Mouse (Mus musculus): ENCODE results near the gene Ermard. TPM values are rescaled to one million over a fixed set of nuclear protein-coding genes. Genes with fewer than 3 reads are reported as not detected.
A peak's percentile ranks its signal among the peaks of the same experiment; 100 is the strongest.

Ermard gene
- polyA plus RNA-seq, 1 experiment = 151 TPM

- peak overlapping the region; percentile 5; the same call in 1 of the 2 replicates for H3K27ac ChIP-seq (ENCODE audit: insufficient read depth, low read depth, low read length)
- no peak overlapping the region for H3K4me3 ChIP-seq (ENCODE audit: insufficient read depth, low read length)
- TF ChIP-seq POLR2A (IDR thresholded peaks at IDR 0.05; ENCODE audit: borderline replicate concordance, low read depth, low read length) = no peak
- TF ChIP-seq CTCF (IDR thresholded peaks at IDR 0.05; ENCODE audit: low read depth, low read length) = no peak
- H3K4me1 ChIP-seq (ENCODE audit: control insufficient read depth, insufficient read depth, low read length) = peaks cover 34% of the 10 kb centered on the region
These were observed 27.2 kb downstream of the Ermard start for GRCm38 (mm10) chr17:15068040-15068792.

GRCm38 (mm10) chr17:15069124-15069523 is 28.1 kb downstream of the Ermard start:
- Histone ChIP-seq H3K4me1 (ENCODE audit: control insufficient read depth, insufficient read depth, low read length) (peaks cover 34% of the 10 kb centered on the region), H3K4me3 (ENCODE audit: insufficient read depth, low read length) (no peak overlapping the region), H3K27ac (ENCODE audit: insufficient read depth, low read depth, low read length) (no peak overlapping the region)
- TF ChIP-seq POLR2A (IDR thresholded peaks at IDR 0.05; ENCODE audit: borderline replicate concordance, low read depth, low read length) (no peak), CTCF (IDR thresholded peaks at IDR 0.05; ENCODE audit: low read depth, low read length) (no peak)

- TF ChIP-seq CTCF (IDR thresholded peaks at IDR 0.05; ENCODE audit: low read depth, low read length) (no peak), POLR2A (IDR thresholded peaks at IDR 0.05; ENCODE audit: borderline replicate concordance, low read depth, low read length) (no peak)
- peaks cover 21% of the 10 kb centered on the region for H3K4me1 ChIP-seq (ENCODE audit: control insufficient read depth, insufficient read depth, low read length)
- H3K4me3 ChIP-seq (ENCODE audit: insufficient read depth, low read length) = no peak overlapping the region
- no peak overlapping the region for H3K27ac ChIP-seq (ENCODE audit: insufficient read depth, low read depth, low read length)
These were observed 31.2 kb downstream of the Ermard start for GRCm38 (mm10) chr17:15072211-15072610.

- Histone ChIP-seq H3K4me3 (ENCODE audit: insufficient read depth, low read length) (no peak overlapping the region), H3K4me1 (ENCODE audit: control insufficient read depth, insufficient read depth, low read length) (no peaks in the 10 kb centered on the region), H3K27ac (ENCODE audit: insufficient read depth, low read depth, low read length) (no peak overlapping the region)
- no peak for TF ChIP-seq CTCF (IDR thresholded peaks at IDR 0.05; ENCODE audit: low read depth, low read length)
- no peak for TF ChIP-seq POLR2A (IDR thresholded peaks at IDR 0.05; ENCODE audit: borderline replicate concordance, low read depth, low read length)
These were observed 34.0 kb downstream of the Ermard start for GRCm38 (mm10) chr17:15075033-15075432.

- TF ChIP-seq CTCF (IDR thresholded peaks at IDR 0.05; ENCODE audit: low read depth, low read length) (no peak), POLR2A (IDR thresholded peaks at IDR 0.05; ENCODE audit: borderline replicate concordance, low read depth, low read length) (no peak)
These were observed 36.5 kb downstream of the Ermard start for GRCm38 (mm10) chr17:15077536-15077935.

GRCm38 (mm10) chr17:15084226-15084848 is 43.3 kb downstream of the Ermard start:
- Histone ChIP-seq H3K4me3 (ENCODE audit: insufficient read depth, low read length) (no peak overlapping the region), H3K27ac (ENCODE audit: insufficient read depth, low read depth, low read length) (no peak overlapping the region), H3K4me1 (ENCODE audit: control insufficient read depth, insufficient read depth, low read length) (no peaks in the 10 kb centered on the region)
- TF ChIP-seq POLR2A (IDR thresholded peaks at IDR 0.05; ENCODE audit: borderline replicate concordance, low read depth, low read length) (no peak), CTCF (IDR thresholded peaks at IDR 0.05; ENCODE audit: low read depth, low read length) (no peak)

More at GRCm38 (mm10) chr17:15077536-15077935, 36.5 kb downstream of the Ermard start:
- Histone ChIP-seq H3K4me1 (ENCODE audit: control insufficient read depth, insufficient read depth, low read length) (no peaks in the 10 kb centered on the region), H3K27ac (ENCODE audit: insufficient read depth, low read depth, low read length) (no peak overlapping the region), H3K4me3 (ENCODE audit: insufficient read depth, low read length) (no peak overlapping the region)

- no peaks in the 10 kb centered on the region for H3K4me1 ChIP-seq (ENCODE audit: control insufficient read depth, insufficient read depth, low read length)
- no peak overlapping the region for H3K27ac ChIP-seq (ENCODE audit: insufficient read depth, low read depth, low read length)
- TF ChIP-seq POLR2A (IDR thresholded peaks at IDR 0.05; ENCODE audit: borderline replicate concordance, low read depth, low read length) (no peak), CTCF (IDR thresholded peaks at IDR 0.05; ENCODE audit: low read depth, low read length) (no peak)
These were observed 44.0 kb downstream of the Ermard start for GRCm38 (mm10) chr17:15085006-15085405.

GRCm38 (mm10) chr17:15088166-15088565 is 47.2 kb downstream of the Ermard start:
- no peaks in the 10 kb centered on the region for H3K4me1 ChIP-seq (ENCODE audit: control insufficient read depth, insufficient read depth, low read length)
- H3K27ac ChIP-seq (ENCODE audit: insufficient read depth, low read depth, low read length) = no peak overlapping the region
- no peak overlapping the region for H3K4me3 ChIP-seq (ENCODE audit: insufficient read depth, low read length)
- TF ChIP-seq CTCF (IDR thresholded peaks at IDR 0.05; ENCODE audit: low read depth, low read length) = no peak
- no peak for TF ChIP-seq POLR2A (IDR thresholded peaks at IDR 0.05; ENCODE audit: borderline replicate concordance, low read depth, low read length)

More at GRCm38 (mm10) chr17:15085006-15085405, 44.0 kb downstream of the Ermard start:
- no peak overlapping the region for H3K4me3 ChIP-seq (ENCODE audit: insufficient read depth, low read length)

- H3K27ac ChIP-seq (ENCODE audit: insufficient read depth, low read depth, low read length) = no peak overlapping the region
- TF ChIP-seq POLR2A (IDR thresholded peaks at IDR 0.05; ENCODE audit: borderline replicate concordance, low read depth, low read length) = no peak
- TF ChIP-seq CTCF (IDR thresholded peaks at IDR 0.05; ENCODE audit: low read depth, low read length) = no peak
- H3K4me3 ChIP-seq (ENCODE audit: insufficient read depth, low read length) = no peak overlapping the region
- no peaks in the 10 kb centered on the region for H3K4me1 ChIP-seq (ENCODE audit: control insufficient read depth, insufficient read depth, low read length)
These were observed 47.6 kb downstream of the Ermard start for GRCm38 (mm10) chr17:15088591-15089001.

GRCm38 (mm10) chr17:15091739-15092138 is 50.7 kb downstream of the Ermard start:
- no peak overlapping the region for H3K4me3 ChIP-seq (ENCODE audit: insufficient read depth, low read length)
- H3K4me1 ChIP-seq (ENCODE audit: control insufficient read depth, insufficient read depth, low read length) = no peaks in the 10 kb centered on the region
- no peak overlapping the region for H3K27ac ChIP-seq (ENCODE audit: insufficient read depth, low read depth, low read length)
- TF ChIP-seq POLR2A (IDR thresholded peaks at IDR 0.05; ENCODE audit: borderline replicate concordance, low read depth, low read length) = no peak
- no peak for TF ChIP-seq CTCF (IDR thresholded peaks at IDR 0.05; ENCODE audit: low read depth, low read length)

Data from bone marrow macrophage, adult 2 months (primary cell).